Mouse (Mus musculus) heart, embryonic 12.5 days (tissue): ENCODE results near the gene Egln1. TPM values are rescaled to one million over a fixed set of nuclear protein-coding genes. Genes with fewer than 3 reads are reported as not detected.

Experiments used
- polyA plus RNA-seq: library from polyadenylated mRNA; unstranded; fragments of >200 nt; fragmentation: Nextera tagmentation; extraction: Ambion mirVana; gene quantifications from 2 replicates; pipeline ENCODE4 v1.2.1, GENCODE M21; 2016

The Egln1 gene
- polyA plus RNA-seq, 1 experiment from 2014 or later = 16.5 TPM

Other genes with a start within 250 kb of the Egln1 start
- gene Ttc13, start 227.3 kb downstream of the Egln1 start, polyA plus RNA-seq = 42.8 and 43.3 TPM in 2 replicates
- gene Arv1, start 227.2 kb downstream of the Egln1 start, polyA plus RNA-seq = 20.2 and 21.3 TPM in 2 replicates
- 2.6 and 2.8 TPM in 2 replicates for gene Fam89a, start 197.5 kb downstream of the Egln1 start, polyA plus RNA-seq
- 0.24 and 0.33 TPM in 2 replicates for gene Trim67, start 156.2 kb downstream of the Egln1 start, polyA plus RNA-seq
- gene Gnpat, start 86.3 kb downstream of the Egln1 start, polyA plus RNA-seq = 109 and 116 TPM in 2 replicates
- 57.1 and 59.4 TPM in 2 replicates for gene 2810004N23Rik, start 86.2 kb downstream of the Egln1 start, polyA plus RNA-seq
- 10.1 and 10.3 TPM in 2 replicates for gene Exoc8, start 51.6 kb downstream of the Egln1 start, polyA plus RNA-seq
- 10.4 and 10.9 TPM in 2 replicates for gene Sprtn, start 51.4 kb downstream of the Egln1 start, polyA plus RNA-seq
- gene Tsnax, start 63.7 kb upstream of the Egln1 start, polyA plus RNA-seq = 91.8 and 95.9 TPM in 2 replicates
- 2.3 and 2.5 TPM in 2 replicates for gene Disc1, start 104.9 kb upstream of the Egln1 start, polyA plus RNA-seq